Mouse (Mus musculus) bone marrow, adult 2 months (tissue): ENCODE measurements around the gene Krt78.

Source experiments
- CTCF ChIP-seq: fragments of 200-500 bp; IDR thresholded peaks from 2 replicates; pipeline ENCODE4 v1.5.1; 2011; ENCODE audit warnings: low read length, control low read depth; ENCODE audit not compliant: control insufficient read depth, insufficient read depth
- POLR2A ChIP-seq: fragments of 200-500 bp; IDR thresholded peaks from 2 replicates; pipeline ENCODE4 v1.6.1; 2011; ENCODE audit warnings: low read depth, mild to moderate bottlenecking, control low read depth, low read length, borderline replicate concordance; ENCODE audit not compliant: control insufficient read depth

DNA sequence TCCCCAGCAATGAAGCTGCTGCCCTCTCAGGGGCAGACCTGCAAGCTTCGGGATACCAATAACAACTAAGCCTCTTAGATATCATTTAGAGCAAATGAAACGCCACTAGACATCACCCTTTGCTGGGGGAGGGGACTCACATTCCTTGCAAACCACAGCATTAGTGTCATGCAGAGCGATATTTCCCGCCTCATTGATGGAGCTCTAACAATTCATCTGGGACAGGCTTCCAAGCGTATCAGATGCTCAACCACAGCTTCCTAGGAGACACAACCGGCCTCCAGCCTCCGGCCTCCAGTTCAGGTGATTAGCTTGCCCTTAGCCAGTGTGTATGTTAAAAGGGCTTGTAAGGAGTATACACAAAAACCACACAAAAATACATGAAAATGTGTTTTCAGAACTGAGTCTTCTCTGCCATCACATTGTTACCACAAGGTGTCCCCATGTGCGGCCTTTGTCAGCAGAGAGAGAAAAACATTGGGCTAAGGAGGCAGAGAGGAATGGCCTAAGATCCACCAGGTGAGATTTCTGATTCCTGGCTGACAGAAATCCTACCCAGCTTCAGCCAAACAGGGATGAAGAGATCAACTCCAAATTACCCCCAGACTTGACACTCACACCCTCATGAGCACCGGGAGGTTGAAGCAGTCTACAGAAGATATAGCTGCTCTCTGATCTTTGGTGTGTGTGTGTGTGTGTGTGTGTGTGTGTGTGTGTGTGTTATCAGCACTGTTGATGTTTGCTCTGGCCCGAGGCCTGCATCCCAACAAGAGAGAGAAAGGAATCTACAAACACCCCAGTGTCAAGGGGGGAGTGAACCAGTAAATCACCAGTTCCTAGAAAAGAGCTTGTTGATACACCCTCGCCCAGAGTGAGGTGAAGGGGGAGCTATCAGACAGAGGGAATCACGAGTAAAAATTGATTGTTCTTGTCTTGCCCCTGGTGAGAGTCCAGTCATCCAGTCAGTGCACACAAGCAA lies 51.6 kb downstream of the Krt78 start:
- TF ChIP-seq CTCF (no peak), POLR2A (no peak)
